Mouse (Mus musculus) cortical plate, adult 2 months (tissue): ENCODE results near the gene Trim71.

ENCODE experiments used
- CTCF ChIP-seq: fragments of 200-500 bp; IDR thresholded peaks from 2 replicates; pipeline ENCODE4 v1.5.1; 2011; ENCODE audit warnings: mild to moderate bottlenecking, control low read depth, low read length; ENCODE audit not compliant: insufficient read depth; ENCODE audit errors: extremely low read depth
- POLR2A ChIP-seq: fragments of 200-500 bp; IDR thresholded peaks from 2 replicates; pipeline ENCODE4 v1.6.1; 2011; ENCODE audit warnings: mild to moderate bottlenecking, low read length, control low read depth; ENCODE audit not compliant: insufficient read depth; ENCODE audit errors: extremely low read depth

DNA sequence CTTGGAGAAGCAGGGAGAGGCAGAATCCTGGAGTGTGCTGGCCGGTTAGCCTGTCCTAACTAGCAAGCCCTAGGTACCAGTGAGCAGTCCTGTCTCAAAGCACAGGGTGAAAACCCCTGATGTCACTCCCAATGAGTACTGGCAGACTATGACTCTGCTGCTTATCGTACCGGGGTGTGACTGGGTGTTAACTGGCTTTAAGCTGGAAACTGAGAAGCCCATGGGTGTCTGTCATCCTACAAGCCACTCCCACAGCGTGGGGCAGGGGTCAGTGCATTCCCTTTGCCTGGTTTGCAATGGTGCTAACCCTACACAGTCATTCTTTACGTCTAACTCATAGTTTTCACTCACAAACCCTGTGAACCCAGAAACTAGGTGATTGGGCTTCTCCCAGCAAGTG is 96.0 kb downstream of the Trim71 start:
- no peak for TF ChIP-seq POLR2A
- no peak for TF ChIP-seq CTCF
